Mouse (Mus musculus) lung, adult 18-20 months (tissue): Measurements from ENCODE around the gene Tnfrsf1a.

Source experiments
- DNase-seq, 2 experiments: peaks; one replicate each; pipeline ENCODE4 v3.0.0; 2022; ENCODE audit warnings: mixed read lengths in 2 of 2

Tnfrsf1a gene

DNA sequence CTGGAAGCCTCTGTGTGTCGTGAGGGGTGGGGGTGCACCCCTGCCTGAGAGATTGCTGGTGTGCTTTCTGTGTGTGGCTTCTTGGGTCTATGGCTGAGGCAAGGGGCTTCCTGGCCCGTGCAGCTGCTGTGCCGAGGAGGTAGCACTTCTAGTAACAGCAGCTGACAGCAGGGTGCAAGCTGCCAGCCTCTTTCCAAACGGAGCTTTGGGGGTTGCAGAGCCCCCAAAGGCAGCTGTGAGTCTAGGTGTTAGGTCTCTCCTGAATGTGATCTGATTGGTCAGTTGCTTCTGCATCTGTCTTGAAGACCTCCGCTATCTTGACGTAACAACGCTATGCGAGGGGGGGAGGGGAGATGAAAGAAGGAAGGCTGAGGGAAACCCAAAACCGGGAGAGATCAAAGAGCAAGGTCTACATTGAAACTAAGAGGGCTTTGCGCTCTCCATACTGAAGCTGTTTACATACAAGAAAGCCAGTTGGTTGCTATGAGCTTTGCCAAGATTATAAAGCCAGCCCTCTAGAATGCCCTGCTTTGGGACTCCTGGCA is 6.1 kb downstream of the Tnfrsf1a start:
- no peak for DNase-seq

- no peak for DNase-seq
Observed at GRCm38 (mm10) chr6:125356264-125356663, 7.1 kb downstream of the Tnfrsf1a start.

- DNase-seq = no peak
Observed at GRCm38 (mm10) chr6:125357334-125357733, 8.2 kb downstream of the Tnfrsf1a start.

DNA sequence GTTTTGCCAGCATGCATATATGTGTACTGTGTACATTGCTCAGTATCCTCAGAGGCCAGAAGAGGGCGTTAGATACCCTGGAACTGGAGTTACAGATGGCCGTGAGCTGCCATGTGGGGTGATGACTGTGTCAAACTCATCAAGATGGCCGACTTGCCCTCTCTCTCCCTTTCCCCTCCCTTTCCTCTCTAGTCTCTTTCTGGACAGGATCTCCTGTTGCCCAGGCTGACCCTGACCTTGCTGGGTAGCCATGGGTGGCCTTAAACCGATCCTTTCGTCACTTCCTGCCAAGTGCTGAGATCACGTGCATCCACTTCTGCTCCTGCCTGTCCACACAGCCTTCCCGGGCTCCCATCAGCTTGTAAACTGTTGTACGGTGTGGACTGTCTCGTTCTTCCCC is 10.8 kb downstream of the Tnfrsf1a start:
- DNase-seq = no peak

DNA sequence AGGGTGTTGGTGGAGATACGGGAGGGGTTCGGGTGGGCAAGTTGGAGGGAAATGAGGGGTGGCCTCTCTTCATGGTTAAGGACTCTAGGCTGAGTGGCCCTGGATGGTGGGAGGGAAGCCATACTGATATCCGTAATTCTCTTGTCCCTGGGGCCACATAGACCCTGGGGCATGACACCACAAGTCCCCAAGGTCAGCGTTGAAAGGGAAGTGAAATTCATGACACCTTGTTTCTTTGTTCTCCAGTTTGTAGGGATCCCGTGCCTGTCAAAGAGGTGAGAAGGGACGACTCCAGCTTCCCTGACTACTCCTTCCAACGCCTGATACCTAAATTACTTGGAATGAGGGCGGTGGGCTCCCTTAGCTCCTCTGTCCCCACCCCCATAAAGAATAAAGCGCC is 11.7 kb downstream of the Tnfrsf1a start:
- DNase-seq = no peak

DNA sequence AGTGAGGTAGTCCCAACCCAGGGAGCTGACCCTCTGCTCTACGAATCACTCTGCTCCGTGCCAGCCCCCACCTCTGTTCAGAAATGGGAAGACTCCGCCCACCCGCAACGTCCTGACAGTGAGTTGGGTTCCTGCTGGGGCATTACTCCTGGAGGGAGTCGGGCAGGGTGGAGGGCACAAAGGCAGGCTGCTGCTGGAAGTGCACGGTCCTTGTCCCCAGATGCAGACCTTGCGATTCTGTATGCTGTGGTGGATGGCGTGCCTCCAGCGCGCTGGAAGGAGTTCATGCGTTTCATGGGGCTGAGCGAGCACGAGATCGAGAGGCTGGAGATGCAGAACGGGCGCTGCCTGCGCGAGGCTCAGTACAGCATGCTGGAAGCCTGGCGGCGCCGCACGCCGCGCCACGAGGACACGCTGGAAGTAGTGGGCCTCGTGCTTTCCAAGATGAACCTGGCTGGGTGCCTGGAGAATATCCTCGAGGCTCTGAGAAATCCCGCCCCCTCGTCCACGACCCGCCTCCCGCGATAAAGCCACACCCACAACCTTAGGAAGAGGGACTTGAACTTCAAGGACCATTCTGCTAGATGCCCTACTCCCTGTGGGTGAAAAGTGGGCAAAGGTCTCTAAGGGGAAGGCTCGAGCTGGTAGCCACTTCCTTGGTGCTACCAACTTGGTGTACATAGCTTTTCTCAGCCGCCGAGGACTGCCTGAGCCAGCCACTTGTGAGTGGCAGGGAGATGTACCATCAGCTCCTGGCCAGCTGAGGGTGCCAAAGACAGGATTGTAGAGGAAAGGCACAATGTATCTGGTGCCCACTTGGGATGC is 12.5 kb downstream of the Tnfrsf1a start:
- DNase-seq = peak; percentile 65 to 67

DNA sequence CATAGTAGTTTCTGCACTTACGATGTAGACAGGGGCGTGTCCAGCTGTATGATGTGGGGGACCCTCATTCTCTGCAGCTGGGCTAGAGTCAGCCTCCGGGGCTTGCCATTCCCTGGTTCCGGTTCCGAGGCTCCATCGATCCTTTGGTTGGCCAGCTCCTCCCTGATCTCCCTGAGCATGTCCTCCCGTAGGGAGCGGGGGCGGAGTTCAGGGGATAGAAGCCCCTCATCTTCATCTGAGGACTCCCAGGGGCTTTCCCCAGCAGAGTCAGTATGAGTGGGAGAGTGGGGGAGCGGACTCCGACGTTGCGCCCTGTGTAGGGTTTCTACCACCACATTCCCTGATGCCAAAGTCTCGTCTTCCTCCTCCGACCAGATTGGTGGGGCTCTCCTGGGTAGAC is 13.9 kb downstream of the Tnfrsf1a start:
- DNase-seq = no peak

- DNase-seq = no peak
Observed at GRCm38 (mm10) chr6:125363451-125364242, 14.5 kb downstream of the Tnfrsf1a start.

DNA sequence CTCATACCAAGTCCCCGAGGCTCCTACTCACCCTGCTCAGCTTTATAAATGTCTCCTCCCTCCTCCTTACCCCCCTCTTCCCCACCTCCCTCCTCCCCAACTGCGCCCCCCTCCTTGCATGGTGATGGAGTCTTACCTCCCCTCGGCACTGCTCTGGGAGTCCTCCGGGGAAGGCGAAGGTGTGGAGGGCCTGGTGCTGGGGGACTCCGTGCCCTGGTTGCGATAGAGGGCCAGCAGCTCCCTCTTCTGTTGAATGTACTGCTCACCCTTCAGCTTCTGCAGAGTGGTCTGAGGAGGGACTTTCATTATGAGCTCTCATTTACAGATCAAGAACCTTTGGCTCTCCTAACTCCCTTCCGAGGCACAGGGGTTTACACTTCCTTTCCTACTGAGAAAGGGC is 15.3 kb downstream of the Tnfrsf1a start:
- no peak for DNase-seq

DNA sequence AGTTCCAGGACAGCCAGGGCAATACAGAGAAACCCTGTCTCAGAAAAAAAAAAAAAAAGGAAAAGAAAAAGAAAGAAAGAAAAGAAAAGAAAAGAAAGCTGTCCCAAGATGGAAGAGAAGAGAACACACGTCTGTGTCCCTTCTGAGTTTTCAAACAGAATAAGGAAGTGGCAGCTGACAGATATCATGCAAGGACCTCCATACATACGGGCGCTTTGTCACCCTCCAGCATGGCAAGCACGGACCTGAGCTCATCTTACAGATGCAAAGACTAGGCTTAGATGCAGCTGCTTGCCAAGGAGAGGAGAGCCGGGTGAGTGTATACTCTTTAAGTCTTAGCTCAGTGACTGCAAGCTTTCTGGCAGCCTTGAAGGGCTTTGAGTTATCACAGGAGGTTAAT is 16.4 kb downstream of the Tnfrsf1a start:
- DNase-seq = no peak

DNA sequence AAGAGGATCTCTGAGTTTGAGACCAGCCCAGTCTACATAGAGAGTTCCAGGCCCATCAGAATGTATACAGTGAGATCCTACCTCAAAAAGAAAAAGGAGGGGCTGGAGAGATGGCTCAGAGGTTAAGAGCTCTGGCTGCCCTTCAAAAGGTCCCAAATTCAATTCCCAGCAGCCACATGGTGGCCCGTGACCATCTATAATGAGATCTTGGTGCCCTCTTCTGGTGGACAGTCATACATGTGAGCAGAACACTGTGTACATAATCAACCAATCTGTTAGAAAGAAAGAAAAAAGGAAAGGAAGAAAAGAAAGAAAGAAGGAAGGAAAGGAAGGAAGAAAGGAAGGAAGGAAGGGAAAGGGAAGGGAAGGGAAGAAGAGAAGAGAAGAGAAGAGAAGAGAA is 17.0 kb downstream of the Tnfrsf1a start:
- DNase-seq = no peak

DNA sequence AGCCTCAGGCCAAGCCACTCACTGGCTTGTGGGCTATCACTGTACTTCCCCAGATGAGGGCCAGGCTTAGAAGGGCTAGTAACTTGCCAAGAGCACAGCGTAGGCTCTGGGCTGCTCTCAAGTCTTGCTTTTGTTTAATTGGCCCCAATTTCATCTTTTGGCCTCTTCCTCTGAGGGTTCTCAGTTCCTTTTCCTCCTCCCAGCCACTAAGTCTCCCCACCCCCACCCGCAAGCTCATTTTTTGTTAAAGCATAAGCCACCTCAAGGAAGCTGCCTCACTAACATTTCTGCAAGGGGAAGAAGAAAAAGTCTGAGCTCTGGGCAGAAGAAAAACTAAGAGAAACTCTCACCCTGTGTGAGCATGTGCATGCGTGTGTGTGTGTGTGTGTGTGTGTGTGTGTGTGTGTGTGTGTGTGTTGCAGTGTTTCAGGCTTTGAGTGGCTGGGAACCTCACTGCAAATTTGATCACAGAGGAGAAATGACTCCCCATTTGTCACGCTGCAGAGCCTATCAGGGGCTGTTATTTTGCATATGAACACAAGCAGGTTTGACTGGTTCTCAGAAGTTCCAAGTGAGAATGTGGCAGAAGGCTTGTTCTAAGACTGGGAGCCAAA is 18.7 kb downstream of the Tnfrsf1a start:
- DNase-seq = peak; percentile 40 to 70

DNA sequence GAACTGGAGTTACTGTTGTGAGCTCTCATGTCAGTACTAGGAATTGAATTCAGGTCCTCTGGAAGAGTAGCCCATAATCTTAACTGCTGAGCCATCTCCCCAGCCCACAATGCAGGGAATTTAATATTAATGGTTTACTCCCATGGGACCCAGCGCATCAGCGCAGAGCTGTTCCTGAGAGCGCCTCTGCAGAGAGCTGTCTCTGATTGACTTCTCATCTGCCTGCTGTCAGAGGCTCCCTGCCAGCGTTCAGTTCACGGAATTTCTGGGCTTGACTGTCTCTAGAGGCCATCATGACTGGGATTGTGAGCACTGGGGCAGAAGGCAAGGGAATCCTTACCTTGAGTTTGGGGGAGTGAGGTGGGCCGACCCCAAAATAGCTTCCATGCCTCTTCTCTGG is 27.9 kb downstream of the Tnfrsf1a start:
- DNase-seq = no peak

- peak; percentile 83 to 88 for DNase-seq
Observed at GRCm38 (mm10) chr6:125377582-125378451, 28.7 kb downstream of the Tnfrsf1a start.

GRCm38 (mm10) chr6:125378621-125379020 is 29.5 kb downstream of the Tnfrsf1a start:
- DNase-seq = no peak

DNA sequence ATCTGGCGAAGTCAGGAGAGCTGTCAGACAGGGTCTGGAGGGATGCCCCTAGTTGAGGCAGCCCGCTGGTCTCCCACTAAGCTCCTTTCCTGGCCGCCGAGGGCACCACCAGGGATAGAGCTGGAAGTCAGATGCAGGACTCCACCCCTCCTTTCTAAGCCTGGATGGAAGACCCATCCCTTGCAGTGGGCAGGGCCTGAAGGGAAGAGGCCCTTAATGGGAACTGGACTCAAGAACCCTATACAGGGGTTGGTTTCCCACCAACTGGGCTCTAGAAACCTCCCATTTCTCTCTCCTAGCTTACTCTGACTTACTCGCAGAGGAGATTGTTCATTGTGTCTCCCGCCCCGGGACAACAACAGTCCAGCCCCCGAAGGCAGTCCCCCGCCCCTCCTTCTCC is 30.6 kb downstream of the Tnfrsf1a start:
- DNase-seq = no peak

DNA sequence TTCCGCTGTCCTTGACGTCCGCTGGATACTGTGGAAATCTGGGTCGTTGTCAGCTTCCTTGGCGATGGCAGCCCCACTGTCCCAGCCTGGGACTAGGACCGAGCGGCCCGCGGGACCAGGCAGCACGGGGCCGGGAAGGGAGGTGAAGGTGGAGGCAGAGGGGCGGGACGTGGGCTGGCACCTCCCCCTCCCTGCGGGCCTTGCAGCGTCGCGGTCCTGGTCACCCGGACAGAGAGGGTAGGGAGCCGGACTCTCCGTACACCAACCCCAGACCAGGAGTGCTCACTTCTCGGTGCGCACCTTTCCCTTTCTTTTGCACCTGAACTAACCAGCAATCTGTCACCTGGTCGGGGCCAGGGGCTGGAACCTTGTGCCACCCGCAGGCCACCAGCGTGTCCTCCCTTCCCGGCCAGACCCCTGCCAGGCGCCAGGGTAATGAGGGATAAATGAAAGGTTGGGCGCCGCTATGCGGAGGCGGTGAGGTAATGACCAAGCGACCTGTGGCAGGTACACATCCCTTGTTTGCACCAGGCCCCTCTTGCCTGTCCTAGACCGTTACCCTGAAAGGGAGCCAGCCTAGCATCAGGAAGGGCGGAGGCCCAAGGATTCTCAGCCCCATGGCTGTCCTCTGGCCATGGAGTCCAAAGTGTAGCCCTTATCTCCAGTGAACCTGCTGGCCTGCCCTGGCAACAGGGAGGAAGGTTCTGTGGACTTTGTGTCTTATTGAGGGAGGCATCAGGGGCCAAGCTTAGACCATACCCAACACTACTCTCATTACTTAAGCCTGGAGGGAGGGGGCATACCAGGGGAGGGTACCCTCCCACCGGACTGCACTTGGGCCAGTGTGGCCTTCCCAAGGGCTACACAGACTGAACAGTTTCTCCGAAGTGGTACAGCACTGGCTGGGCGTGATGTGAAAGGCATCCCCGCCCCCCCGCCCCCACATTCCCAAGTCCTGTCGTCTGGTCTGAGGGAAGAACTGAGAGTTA is 31.5 kb downstream of the Tnfrsf1a start, which contains the start of gene Plekhg6:
TSS of gene Plekhg6 (minus strand) at position 422 of the 989 bp plus-strand sequence.
- DNase-seq = peak; percentile 70 to 78

DNA sequence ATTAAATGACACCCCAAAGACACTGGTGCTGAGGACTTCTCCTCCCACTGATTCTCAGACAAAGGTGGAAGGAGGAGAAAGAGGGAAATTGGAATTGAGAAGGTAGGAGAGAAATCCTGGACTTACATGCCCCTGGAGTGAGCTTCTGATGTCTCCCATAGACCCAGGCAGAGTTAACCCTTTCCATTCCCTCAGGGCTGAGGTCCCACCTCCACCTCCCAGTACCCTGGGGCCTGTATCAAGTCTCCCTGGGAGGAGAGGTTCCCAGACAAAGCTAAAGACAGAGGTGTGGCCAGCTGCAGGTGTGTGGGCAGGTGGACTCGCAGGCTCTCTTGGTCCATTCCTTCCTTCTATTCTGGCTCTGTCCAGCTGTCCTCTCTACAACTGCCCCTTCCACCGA is 32.9 kb downstream of the Tnfrsf1a start:
- DNase-seq = no peak

DNA sequence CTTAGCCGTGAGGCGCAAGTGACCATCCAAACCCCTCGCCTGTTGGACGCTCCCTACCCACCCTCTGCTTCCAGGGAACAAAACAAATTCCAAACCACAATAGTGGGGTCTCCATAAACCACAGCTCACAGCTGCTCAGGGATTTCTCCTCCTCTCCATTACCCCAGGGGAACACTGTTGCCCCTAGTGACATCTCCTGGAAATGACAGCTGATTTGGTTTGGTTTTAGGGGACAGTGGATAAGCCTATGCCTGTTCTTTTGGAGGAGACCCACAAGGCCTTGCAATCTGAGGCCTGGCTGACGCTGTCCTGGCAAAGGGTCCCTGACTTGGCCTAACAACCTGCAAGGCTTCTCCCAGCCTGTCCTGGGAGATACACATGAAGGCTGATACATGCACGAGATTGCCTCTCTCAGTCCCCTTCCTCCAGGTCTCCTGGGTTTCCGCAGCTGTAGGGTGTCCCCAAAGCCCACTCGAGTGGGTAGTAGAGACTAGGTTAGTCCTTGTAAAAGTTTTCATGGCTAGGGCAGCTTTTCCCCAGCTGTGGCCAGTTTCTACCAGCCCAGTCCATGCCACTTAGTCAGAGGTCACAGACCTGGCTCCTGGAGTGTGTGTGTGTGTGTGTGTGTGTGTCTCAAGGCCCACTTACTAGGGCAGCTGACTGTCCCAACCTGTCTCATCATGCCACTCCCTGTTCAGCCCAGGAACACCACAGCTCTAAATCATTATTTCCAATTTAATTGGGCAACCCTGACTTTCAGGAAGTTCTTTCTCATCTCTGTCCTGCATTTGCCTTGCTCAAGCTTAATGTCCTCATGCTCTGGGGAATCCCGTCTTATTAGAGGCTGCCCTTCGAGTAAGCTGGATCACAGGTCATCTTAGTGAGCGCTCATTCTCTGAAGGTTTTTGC is 36.2 kb downstream of the Tnfrsf1a start:
- DNase-seq = no peak

DNA sequence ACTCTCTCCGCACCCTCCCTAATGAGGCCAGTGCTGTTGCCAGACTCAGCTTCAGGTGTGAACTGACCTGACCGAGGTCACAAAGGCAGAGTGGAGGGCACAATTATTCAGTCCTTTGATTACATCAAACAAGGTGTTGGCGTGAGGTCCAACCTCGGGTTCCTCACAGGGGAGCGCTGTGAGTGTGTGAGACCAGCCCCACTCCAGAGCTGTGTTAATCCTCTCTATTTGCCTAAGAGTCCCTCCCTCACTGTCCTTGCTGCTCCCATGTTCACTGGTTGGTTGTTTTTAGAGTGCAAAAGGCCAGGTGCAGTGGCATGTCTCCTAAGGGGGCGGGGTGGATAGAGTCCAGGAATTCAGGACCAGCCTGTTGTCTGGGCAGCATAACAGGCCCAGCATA is 36.9 kb downstream of the Tnfrsf1a start:
- no peak for DNase-seq
